Mouse (Mus musculus) small intestine, adult 2 months (tissue): ENCODE measurements at regions not wholly inside any gene's neighbourhood (a gene's known extent, or its start where the extent isn't known, plus 50 kb on each side); places are given as distances from the start of the nearest gene placed in this dataset.

Experiments
- CTCF ChIP-seq: fragments of 200-500 bp; IDR thresholded peaks from 2 replicates; pipeline ENCODE4 v1.5.1; 2012; ENCODE audit warnings: low read depth, mild to moderate bottlenecking, control low read depth, inconsistent platforms, low read length, moderate library complexity, mixed read lengths; ENCODE audit not compliant: insufficient replicate concordance, insufficient read length; ENCODE audit errors: extremely low read depth
- POLR2A ChIP-seq: fragments of 200-500 bp; IDR thresholded peaks from 2 replicates; pipeline ENCODE4 v1.6.1; 2012; ENCODE audit warnings: low read depth, mild to moderate bottlenecking, control low read depth, inconsistent platforms, low read length, moderate library complexity

DNA sequence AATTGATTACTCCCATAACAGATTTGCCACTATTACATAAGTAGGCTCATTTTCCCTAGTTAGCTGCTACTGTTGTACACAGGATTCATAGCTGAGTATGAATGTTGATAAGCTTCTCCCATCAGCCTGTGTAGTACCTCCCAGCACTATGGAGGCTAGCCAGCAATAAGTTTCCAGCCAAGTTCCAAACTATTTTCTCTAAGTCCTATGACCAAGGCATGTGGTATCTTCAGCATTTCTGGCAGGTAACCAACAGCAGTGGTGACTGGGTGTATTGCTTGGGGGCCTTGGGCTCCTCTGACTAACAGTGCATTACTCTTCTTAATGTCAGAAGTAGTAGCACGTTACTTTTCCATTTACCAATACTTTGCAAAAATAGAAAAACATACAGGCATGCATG, 1841.8 kb upstream of the Lrrc6 start:
- TF ChIP-seq POLR2A (no peak), CTCF (no peak)
